Mouse (Mus musculus) intestine, postnatal 0 days (tissue): Measurements from ENCODE around the gene Cmah. TPM values are rescaled to one million over a fixed set of nuclear protein-coding genes. Genes with fewer than 3 reads are reported as not detected.

Experiments used
- ATAC-seq: fragments of 200-750 bp; cut with Nextera tagmentation; 2 replicates; pipeline ENCODE4 v1.8.0; 2017; ENCODE audit warnings: mild to moderate bottlenecking, moderate TSS enrichment, moderate library complexity
- H3K27ac ChIP-seq: fragments of 300-500 bp; sonication (generic); 2 replicates; pipeline ENCODE4 v1.5.1; 2014; ENCODE audit warnings: mild to moderate bottlenecking, low read depth, low read length, moderate library complexity
- H3K27me3 ChIP-seq: fragments of 300-500 bp; sonication (generic); replicated peaks from 2 replicates; pipeline ENCODE4 v1.6.1; 2014; ENCODE audit warnings: low read length, mixed read lengths; ENCODE audit not compliant: control insufficient read depth, insufficient read depth
- H3K36me3 ChIP-seq: fragments of 300-500 bp; sonication (generic); 2 replicates; pipeline ENCODE4 v1.6.1; 2014; ENCODE audit warnings: mild to moderate bottlenecking, moderate library complexity; ENCODE audit not compliant: control insufficient read depth, insufficient read depth
- H3K4me1 ChIP-seq: fragments of 300-500 bp; sonication (generic); replicated peaks from 2 replicates; pipeline ENCODE4 v1.6.1; 2014; ENCODE audit warnings: antibody characterized with exemption, low read length, mixed read lengths; ENCODE audit not compliant: control insufficient read depth, insufficient read depth
- H3K4me2 ChIP-seq: fragments of 300-500 bp; sonication (generic); replicated peaks from 2 replicates; pipeline ENCODE4 v1.6.1; 2014; ENCODE audit warnings: low read depth, mild to moderate bottlenecking, moderate library complexity
- H3K4me3 ChIP-seq: fragments of 300-500 bp; sonication (generic); 2 replicates; pipeline ENCODE4 v1.5.1; 2014; ENCODE audit warnings: low read depth, low read length
- H3K9ac ChIP-seq: fragments of 300-500 bp; sonication (generic); 2 replicates; pipeline ENCODE4 v1.6.1; 2014; ENCODE audit warnings: mild to moderate bottlenecking, low read depth, low read length
- H3K9me3 ChIP-seq: fragments of 300-500 bp; sonication (generic); 2 replicates; pipeline ENCODE4 v1.6.1; 2016; ENCODE audit warnings: mixed run types; ENCODE audit not compliant: control insufficient read depth
- CTCF ChIP-seq: sonication (generic); IDR thresholded peaks from 2 replicates; pipeline ENCODE4 v1.5.1; 2016; ENCODE audit warnings: low read depth, mild to moderate bottlenecking, control low read depth, antibody characterized with exemption, moderate library complexity
- WGBS: fragments of 180-500 bp; shearing (Covaris S2); extraction: QIAGEN DNeasy Blood & Tissue Kit; methylation state at CpG from one replicate; pipeline ENCODE4 v1.1.7; 2014; 5-methylcytosine and 5-hydroxymethylcytosine counted together
- polyA plus RNA-seq: library from polyadenylated mRNA; unstranded; fragments of >200 nt; fragmentation: Nextera tagmentation; extraction: Ambion mirVana; gene quantifications from 2 replicates; pipeline ENCODE4 v1.2.1, GENCODE M21; 2015

Gene Cmah
- polyA plus RNA-seq, 1 experiment from 2014 or later = 1.4 TPM

DNA sequence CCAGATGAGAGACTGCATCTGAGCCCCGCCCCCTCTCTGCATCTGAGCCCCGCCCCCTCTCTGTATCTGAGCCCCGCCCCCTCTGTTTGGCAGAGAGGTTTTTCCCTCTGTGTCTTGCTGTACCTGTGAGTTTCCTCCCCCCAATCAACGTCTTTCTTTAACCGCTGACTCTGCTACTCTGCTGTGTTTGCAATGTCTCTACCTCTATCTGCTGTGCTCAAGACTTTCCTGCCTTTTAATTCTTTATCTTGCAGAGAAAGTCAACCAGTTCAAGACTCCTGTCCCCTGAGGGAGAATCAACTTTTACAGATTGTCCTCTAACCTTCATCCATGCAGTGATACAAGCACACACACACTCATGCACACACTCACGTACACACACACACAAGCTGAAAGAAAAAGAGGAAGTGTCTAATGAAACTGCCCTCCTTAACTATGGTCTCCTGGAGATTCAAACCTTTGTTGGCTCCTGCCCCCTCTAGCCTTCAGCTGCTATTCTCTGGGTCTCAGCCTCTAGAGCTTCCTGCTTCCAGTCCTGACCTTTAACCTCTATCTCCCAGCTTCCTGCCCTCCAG lies 188.0 kb downstream of the Cmah start:
- Histone ChIP-seq H3K9me3 (no peaks in the 10 kb centered on the region), H3K9ac (no peak overlapping the region), H3K4me1 (no peaks in the 10 kb centered on the region), H3K27me3 (no peaks in the 10 kb centered on the region), H3K27ac (no peak overlapping the region), H3K4me3 (no peak overlapping the region), H3K4me2 (no peak overlapping the region), H3K36me3 (no peaks in the 10 kb centered on the region)
- WGBS = 48% methylated on average over 6 of the region's 6 CpGs
- no peak for TF ChIP-seq CTCF
- ATAC-seq = no peak

DNA sequence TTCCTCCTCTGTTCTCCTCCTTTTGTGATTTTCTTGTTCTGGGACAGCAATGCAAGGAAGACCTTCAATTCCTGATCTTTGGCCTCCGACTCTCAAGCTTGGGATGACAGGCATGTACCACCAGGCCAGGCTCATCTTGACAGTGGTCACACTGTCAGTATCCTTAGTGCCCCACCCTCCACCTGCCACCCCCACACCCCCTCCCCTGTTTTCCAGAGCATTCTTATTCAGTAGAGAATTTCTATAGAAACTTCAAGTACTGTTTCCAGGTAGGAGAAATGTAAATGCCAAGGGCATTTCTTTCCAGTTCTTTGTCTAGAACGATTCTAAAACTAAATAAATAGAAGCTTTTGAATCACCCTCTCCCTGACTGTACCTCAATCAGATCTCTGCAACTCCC lies 190.6 kb downstream of the Cmah start:
- Histone ChIP-seq H3K4me3 (no peak overlapping the region), H3K27me3 (no peaks in the 10 kb centered on the region), H3K9me3 (no peaks in the 10 kb centered on the region), H3K4me1 (0 out of 2 replicates have a peak, but pooled peaks cover 4% of the 10 kb centered on the region), H3K27ac (no peak overlapping the region), H3K36me3 (no peaks in the 10 kb centered on the region), H3K9ac (no peak overlapping the region), H3K4me2 (no peak overlapping the region)
- 75% methylated on average over 2 of the region's 2 CpGs for WGBS
- TF ChIP-seq CTCF = no peak
- ATAC-seq = no peak

DNA sequence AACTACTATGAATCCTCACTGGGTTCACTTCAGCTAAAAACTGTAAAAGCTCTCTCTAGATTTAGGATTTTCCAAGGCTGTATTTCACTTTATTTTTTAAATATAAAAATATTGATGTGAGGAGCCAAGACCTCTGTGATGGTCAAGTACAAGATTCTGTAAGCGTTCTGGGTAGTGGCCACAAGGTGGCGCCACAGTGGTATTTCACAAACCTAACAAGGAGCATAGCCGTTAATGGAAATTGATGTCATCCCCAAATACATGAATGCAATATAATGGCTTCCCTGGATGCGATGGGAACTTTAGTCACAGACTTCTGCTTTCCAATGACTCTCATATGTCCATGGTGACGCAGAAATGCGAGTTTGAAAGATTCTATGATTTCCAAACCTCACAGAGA lies 191.7 kb downstream of the Cmah start:
- Histone ChIP-seq H3K4me1 (0 out of 2 replicates have a peak, but pooled peaks cover 4% of the 10 kb centered on the region), H3K36me3 (no peaks in the 10 kb centered on the region), H3K4me2 (no peak overlapping the region), H3K4me3 (no peak overlapping the region), H3K9ac (no peak overlapping the region), H3K27me3 (no peaks in the 10 kb centered on the region), H3K9me3 (no peaks in the 10 kb centered on the region), H3K27ac (no peak overlapping the region)
- peak; percentile 76 for TF ChIP-seq CTCF
- ATAC-seq = no peak
- 38% methylated on average over 6 of the region's 6 CpGs for WGBS

DNA sequence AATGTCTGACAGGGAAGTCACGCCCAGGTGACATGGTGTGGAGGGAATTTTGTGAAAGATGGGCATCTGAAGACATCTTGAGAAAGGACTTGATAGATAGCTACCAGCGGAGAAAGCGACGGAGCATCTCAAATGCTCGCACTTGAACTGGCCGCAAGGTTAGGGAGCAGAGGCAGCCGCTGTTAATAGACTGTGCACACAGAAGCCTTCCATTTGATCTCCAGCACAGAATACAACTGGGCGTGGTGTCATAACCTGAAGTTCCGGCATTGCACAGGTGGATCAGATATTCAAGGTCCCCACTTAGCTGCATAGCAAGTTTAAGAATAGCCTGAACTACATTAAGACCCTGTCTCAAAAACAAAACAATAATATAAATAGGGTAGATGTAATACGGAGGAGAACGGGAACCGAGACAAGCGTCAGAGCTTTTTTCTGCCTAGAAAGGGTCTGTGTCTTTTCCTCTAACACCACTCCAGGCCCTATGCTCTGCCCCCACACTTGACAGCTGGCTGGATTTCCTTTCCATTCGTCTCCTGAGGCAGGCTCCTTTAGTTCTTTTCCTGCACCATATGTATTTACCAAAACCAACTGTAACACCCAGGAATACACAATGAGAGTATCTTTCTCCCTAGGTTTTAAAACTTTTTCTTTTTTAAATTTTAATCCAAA lies 192.9 kb downstream of the Cmah start:
- H3K9me3 ChIP-seq = no peaks in the 10 kb centered on the region
- H3K36me3 ChIP-seq = no peaks in the 10 kb centered on the region
- H3K4me2 ChIP-seq = no peak overlapping the region
- no peak overlapping the region for H3K9ac ChIP-seq
- H3K27me3 ChIP-seq = no peaks in the 10 kb centered on the region
- 47% methylated on average over 14 of the region's 14 CpGs for WGBS
- H3K4me3 ChIP-seq = no peak overlapping the region
- TF ChIP-seq CTCF = no peak
- H3K4me1 ChIP-seq = 0 out of 2 replicates have a peak, but pooled peaks cover 4% of the 10 kb centered on the region
- no peak overlapping the region for H3K27ac ChIP-seq
- ATAC-seq = no peak

DNA sequence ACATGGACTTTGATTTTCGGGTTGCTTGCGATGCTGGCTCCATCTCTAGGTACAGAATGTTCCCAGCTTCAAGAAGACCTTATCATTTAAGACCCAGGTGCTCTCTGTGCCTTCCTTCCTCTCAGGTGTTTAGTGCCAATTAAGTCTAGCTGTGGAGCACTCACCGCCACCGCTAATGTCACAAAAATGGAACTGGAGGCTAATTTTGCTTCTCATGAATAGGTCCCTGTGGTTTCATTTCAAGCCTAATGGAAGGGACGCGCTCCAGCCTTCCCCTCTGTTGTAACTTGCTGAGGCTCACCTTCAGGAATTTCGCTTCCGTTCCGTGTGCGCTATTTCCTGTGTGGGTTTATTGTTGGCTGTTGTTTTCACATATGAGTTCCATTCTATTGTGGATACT lies 193.6 kb downstream of the Cmah start:
- no peak overlapping the region for H3K4me2 ChIP-seq
- no peak for ATAC-seq
- 0 out of 2 replicates have a peak, but pooled peaks cover 4% of the 10 kb centered on the region for H3K4me1 ChIP-seq
- H3K36me3 ChIP-seq = no peaks in the 10 kb centered on the region
- no peaks in the 10 kb centered on the region for H3K9me3 ChIP-seq
- no peak overlapping the region for H3K27ac ChIP-seq
- no peak overlapping the region for H3K4me3 ChIP-seq
- 86% methylated on average over 10 of the region's 10 CpGs for WGBS
- TF ChIP-seq CTCF = no peak
- H3K27me3 ChIP-seq = no peaks in the 10 kb centered on the region
- H3K9ac ChIP-seq = no peak overlapping the region

DNA sequence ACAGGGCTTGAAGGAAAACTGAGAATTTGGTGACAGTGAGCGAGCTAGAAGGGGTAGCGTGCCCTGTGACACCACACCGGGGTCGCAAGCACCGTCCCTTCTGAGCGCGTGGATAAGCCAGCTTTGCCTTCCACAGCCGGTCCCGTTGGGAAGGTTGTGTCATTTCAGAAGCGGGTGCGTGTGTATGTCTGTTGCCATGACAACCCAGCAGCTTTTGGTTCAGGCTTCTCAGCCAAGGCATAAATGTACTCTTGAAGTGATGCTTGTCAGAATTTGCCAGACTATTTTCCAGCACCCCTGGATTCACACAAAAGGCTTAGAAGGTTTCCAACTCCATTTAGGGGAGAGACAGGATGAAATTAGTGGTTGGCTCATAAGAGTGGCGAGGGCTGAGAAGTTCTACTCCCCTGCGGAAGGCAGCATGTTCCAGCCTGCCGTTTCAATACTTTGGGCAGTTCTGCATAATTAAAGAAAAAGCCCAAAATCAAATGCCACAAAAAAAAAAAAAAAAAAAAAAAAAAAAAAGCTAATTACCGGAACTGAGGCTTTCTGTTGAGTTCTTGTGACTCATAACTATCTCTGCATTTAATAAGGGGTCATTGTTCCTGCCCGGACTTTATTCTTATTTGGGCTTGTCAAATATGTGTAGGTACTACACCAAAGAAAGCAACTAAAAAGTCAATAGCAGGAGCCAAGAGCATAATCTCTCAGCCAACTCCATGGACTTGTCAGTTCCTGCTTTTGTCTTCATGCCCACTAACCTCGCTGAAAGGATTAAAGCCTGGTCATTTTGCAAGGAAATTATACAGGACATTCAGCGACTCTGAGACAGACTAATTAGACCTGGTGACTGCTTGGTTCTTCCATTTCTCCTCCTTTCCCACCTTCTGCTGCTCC lies 194.5 kb downstream of the Cmah start:
- ATAC-seq = no peak
- H3K9ac ChIP-seq = no peak overlapping the region
- no peaks in the 10 kb centered on the region for H3K27me3 ChIP-seq
- no peaks in the 10 kb centered on the region for H3K36me3 ChIP-seq
- no peak overlapping the region for H3K27ac ChIP-seq
- TF ChIP-seq CTCF = no peak
- 63% methylated on average over 18 of the region's 18 CpGs for WGBS
- H3K9me3 ChIP-seq = no peaks in the 10 kb centered on the region
- H3K4me3 ChIP-seq = no peak overlapping the region
- 0 out of 2 replicates have a peak, but pooled peaks cover 4% of the 10 kb centered on the region for H3K4me1 ChIP-seq
- no peak overlapping the region for H3K4me2 ChIP-seq
